Mouse (Mus musculus) macrophage (primary cell): ENCODE results near the gene Oca2. TPM values are rescaled to one million over a fixed set of nuclear protein-coding genes. Genes with fewer than 3 reads are reported as not detected.

Source experiments
- H3K27ac ChIP-seq: fragments of 350-480 bp; formaldehyde crosslinking; 2 replicates; pipeline ENCODE4 v1.9.0; 2021
- H3K36me3 ChIP-seq: fragments of 350-480 bp; formaldehyde crosslinking; 2 replicates; pipeline ENCODE4 v1.9.0; 2021; ENCODE audit errors: inconsistent target
- H3K4me3 ChIP-seq: fragments of 350-480 bp; formaldehyde crosslinking; 2 replicates; pipeline ENCODE4 v1.9.0; 2021; ENCODE audit errors: inconsistent target
- H3K79me2 ChIP-seq: fragments of 350-480 bp; formaldehyde crosslinking; 2 replicates; pipeline ENCODE4 v1.9.0; 2021; ENCODE audit errors: inconsistent target
- WGBS: methylation state at CpG from one replicate; pipeline ENCODE4 v1.1.7; 2026; ENCODE audit warnings: inconsistent platforms; ENCODE audit not compliant: missing documents; 5-methylcytosine and 5-hydroxymethylcytosine counted together
- polyA plus RNA-seq: library from polyadenylated mRNA; stranded (reverse); fragments of 250-400 nt; gene quantifications from 3 replicates; pipeline ENCODE4 v1.2.4, GENCODE M21; 2018; ENCODE audit warnings: inconsistent platforms

Oca2 gene
- polyA plus RNA-seq, 1 experiment from 2014 or later: not detected

GRCm38 (mm10) chr7:56499319-56499718 is 259.8 kb downstream of the Oca2 start:
- H3K4me3 ChIP-seq: no peak overlapping the region
- no peak overlapping the region for H3K27ac ChIP-seq
- H3K79me2 ChIP-seq: no peaks in the 10 kb centered on the region
- no peaks in the 10 kb centered on the region for H3K36me3 ChIP-seq
- WGBS: 83% methylated on average over 2 of the region's 2 CpGs

- no peaks in the 10 kb centered on the region for H3K36me3 ChIP-seq
- H3K79me2 ChIP-seq: no peaks in the 10 kb centered on the region
- H3K27ac ChIP-seq: no peak overlapping the region
- 25% methylated on average over 1 of the region's 1 CpGs for WGBS
- no peak overlapping the region for H3K4me3 ChIP-seq
Observed at GRCm38 (mm10) chr7:56499767-56500166, 260.2 kb downstream of the Oca2 start.

GRCm38 (mm10) chr7:56500438-56500837 is 260.9 kb downstream of the Oca2 start:
- no peak overlapping the region for H3K4me3 ChIP-seq
- no peaks in the 10 kb centered on the region for H3K36me3 ChIP-seq
- H3K27ac ChIP-seq: no peak overlapping the region
- 100% methylated on average over 1 of the region's 1 CpGs for WGBS
- H3K79me2 ChIP-seq: no peaks in the 10 kb centered on the region

- 64% methylated on average over 1 of the region's 1 CpGs for WGBS
- no peaks in the 10 kb centered on the region for H3K79me2 ChIP-seq
- no peaks in the 10 kb centered on the region for H3K36me3 ChIP-seq
- no peak overlapping the region for H3K27ac ChIP-seq
- H3K4me3 ChIP-seq: no peak overlapping the region
Observed at GRCm38 (mm10) chr7:56518581-56518980, 279.0 kb downstream of the Oca2 start.

- no peaks in the 10 kb centered on the region for H3K36me3 ChIP-seq
- H3K79me2 ChIP-seq: no peaks in the 10 kb centered on the region
- H3K27ac ChIP-seq: no peak overlapping the region
- no peak overlapping the region for H3K4me3 ChIP-seq
- WGBS: 10% methylated on average over 5 of the region's 5 CpGs
Observed at GRCm38 (mm10) chr7:56519741-56520140, 280.2 kb downstream of the Oca2 start.

- Histone ChIP-seq H3K36me3 (no peaks in the 10 kb centered on the region), H3K4me3 (no peak overlapping the region), H3K27ac (no peak overlapping the region), H3K79me2 (no peaks in the 10 kb centered on the region)
- whole genome bisulfite sequencing: 56% methylated on average over 2 of the region's 2 CpGs
Observed at GRCm38 (mm10) chr7:56534856-56535255, 295.3 kb downstream of the Oca2 start.

GRCm38 (mm10) chr7:56549226-56549625 is 309.7 kb downstream of the Oca2 start:
- H3K36me3 ChIP-seq: no peaks in the 10 kb centered on the region
- WGBS: 79% methylated on average over 4 of the region's 4 CpGs
- no peak overlapping the region for H3K4me3 ChIP-seq
- no peak overlapping the region for H3K27ac ChIP-seq
- H3K79me2 ChIP-seq: no peaks in the 10 kb centered on the region

- no peaks in the 10 kb centered on the region for H3K36me3 ChIP-seq
- H3K79me2 ChIP-seq: no peaks in the 10 kb centered on the region
- no peak overlapping the region for H3K4me3 ChIP-seq
- H3K27ac ChIP-seq: no peak overlapping the region
- WGBS: 14% methylated on average over 1 of the region's 1 CpGs
Observed at GRCm38 (mm10) chr7:56551804-56552203, 312.2 kb downstream of the Oca2 start.

Other genes with a start within 250 kb of the Oca2 start
- gene Nipa1, start 219.8 kb upstream of the Oca2 start, polyA plus RNA-seq: 4.1 to 8.0 TPM (median 4.2 TPM) in 3 replicates
- gene Herc2, start 189.6 kb upstream of the Oca2 start, polyA plus RNA-seq: 15.6 to 19.5 TPM (median 16.6 TPM) in 3 replicates